Mouse (Mus musculus) kidney, embryonic 15.5 days (tissue): Measurements from ENCODE around the gene Gm45753. TPM values are rescaled to one million over a fixed set of nuclear protein-coding genes. Genes with fewer than 3 reads are reported as not detected.

Experiments
- ATAC-seq: fragments of 200-750 bp; cut with Nextera tagmentation; replicated peaks from 2 replicates; pipeline ENCODE4 v1.8.0; 2017; ENCODE audit warnings: moderate TSS enrichment; ENCODE audit not compliant: low FRiP score
- H3K27ac ChIP-seq: fragments of 300-500 bp; sonication (generic); 2 replicates; pipeline ENCODE4 v1.5.1; 2015; ENCODE audit warnings: mild to moderate bottlenecking, inconsistent platforms
- H3K27me3 ChIP-seq: fragments of 300-500 bp; sonication (generic); 2 replicates; pipeline ENCODE4 v1.6.1; 2015; ENCODE audit warnings: inconsistent platforms
- H3K36me3 ChIP-seq: fragments of 300-500 bp; sonication (generic); 2 replicates; pipeline ENCODE4 v1.6.1; 2015; ENCODE audit warnings: inconsistent platforms
- H3K4me1 ChIP-seq: fragments of 300-500 bp; sonication (generic); 2 replicates; pipeline ENCODE4 v1.6.1; 2015; ENCODE audit warnings: inconsistent platforms
- H3K4me2 ChIP-seq: fragments of 300-500 bp; sonication (generic); 2 replicates; pipeline ENCODE4 v1.6.1; 2015; ENCODE audit warnings: moderate library complexity, mild to moderate bottlenecking, inconsistent platforms
- H3K4me3 ChIP-seq: fragments of 300-500 bp; sonication (generic); replicated peaks from 2 replicates; pipeline ENCODE4 v1.5.1; 2015; ENCODE audit warnings: mild to moderate bottlenecking, inconsistent platforms
- H3K9ac ChIP-seq: fragments of 300-500 bp; sonication (generic); 2 replicates; pipeline ENCODE4 v1.6.1; 2015; ENCODE audit warnings: mild to moderate bottlenecking, inconsistent platforms
- H3K9me3 ChIP-seq: fragments of 300-500 bp; sonication (generic); replicated peaks from 2 replicates; pipeline ENCODE4 v1.6.1; 2016; ENCODE audit warnings: inconsistent platforms
- WGBS: fragments of 180-500 bp; shearing (Covaris S2); methylation state at CpG from one replicate; pipeline ENCODE4 v1.1.7; 2015; ENCODE audit warnings: mixed read lengths; 5-methylcytosine and 5-hydroxymethylcytosine counted together
- polyA plus RNA-seq: library from polyadenylated mRNA; unstranded; fragments of >200 nt; fragmentation: Nextera tagmentation; extraction: Ambion mirVana; gene quantifications from 2 replicates; pipeline ENCODE4 v1.2.1, GENCODE M21; 2015

Gene Gm45753
- polyA plus RNA-seq, 1 experiment from 2014 or later = 0.42 TPM

- H3K27me3 ChIP-seq = 0 out of 2 replicates have a peak, but pooled peaks cover 3% of the 10 kb centered on the region
- no peak overlapping the region for H3K27ac ChIP-seq
- 0 out of 2 replicates have a peak, but pooled peaks cover 3% of the 10 kb centered on the region for H3K4me1 ChIP-seq
- no peaks in the 10 kb centered on the region for H3K36me3 ChIP-seq
- 86% methylated on average over 8 of the region's 8 CpGs for WGBS
- no peak for ATAC-seq
- H3K9me3 ChIP-seq = no peaks in the 10 kb centered on the region
- H3K4me2 ChIP-seq = no peak overlapping the region
- H3K4me3 ChIP-seq = no peak overlapping the region
- no peak overlapping the region for H3K9ac ChIP-seq
Measured at GRCm38 (mm10) chr8:45239363-45239762, 68.9 kb downstream of the Gm45753 start.

DNA sequence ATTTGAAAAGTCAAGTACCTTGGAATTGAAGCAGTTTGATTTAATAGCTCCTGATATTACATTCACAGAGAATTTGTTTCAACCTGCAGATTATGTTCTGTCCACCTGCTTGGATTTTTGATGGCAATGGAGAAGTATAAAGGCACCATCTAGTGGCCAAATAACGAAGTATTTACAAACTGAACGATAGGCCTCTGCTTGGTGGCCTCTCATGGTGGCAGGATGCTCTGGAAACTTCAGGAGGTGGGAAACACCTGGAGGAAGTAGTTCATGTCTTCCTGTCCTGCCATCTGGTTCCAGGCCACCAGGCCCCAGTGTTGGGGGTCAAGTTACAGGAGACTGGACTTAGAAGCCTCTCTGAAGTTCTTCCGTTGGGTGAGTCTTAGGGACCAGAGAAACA lies 70.0 kb downstream of the Gm45753 start:
- Histone ChIP-seq H3K27ac (no peak overlapping the region), H3K4me2 (no peak overlapping the region), H3K9ac (no peak overlapping the region), H3K27me3 (0 out of 2 replicates have a peak, but pooled peaks cover 3% of the 10 kb centered on the region), H3K9me3 (no peaks in the 10 kb centered on the region), H3K4me1 (0 out of 2 replicates have a peak, but pooled peaks cover 3% of the 10 kb centered on the region), H3K4me3 (no peak overlapping the region), H3K36me3 (no peaks in the 10 kb centered on the region)
- ATAC-seq = peak; percentile 40; the same call in 1 of the 2 replicates
- 23% methylated on average over 3 of the region's 3 CpGs for WGBS

DNA sequence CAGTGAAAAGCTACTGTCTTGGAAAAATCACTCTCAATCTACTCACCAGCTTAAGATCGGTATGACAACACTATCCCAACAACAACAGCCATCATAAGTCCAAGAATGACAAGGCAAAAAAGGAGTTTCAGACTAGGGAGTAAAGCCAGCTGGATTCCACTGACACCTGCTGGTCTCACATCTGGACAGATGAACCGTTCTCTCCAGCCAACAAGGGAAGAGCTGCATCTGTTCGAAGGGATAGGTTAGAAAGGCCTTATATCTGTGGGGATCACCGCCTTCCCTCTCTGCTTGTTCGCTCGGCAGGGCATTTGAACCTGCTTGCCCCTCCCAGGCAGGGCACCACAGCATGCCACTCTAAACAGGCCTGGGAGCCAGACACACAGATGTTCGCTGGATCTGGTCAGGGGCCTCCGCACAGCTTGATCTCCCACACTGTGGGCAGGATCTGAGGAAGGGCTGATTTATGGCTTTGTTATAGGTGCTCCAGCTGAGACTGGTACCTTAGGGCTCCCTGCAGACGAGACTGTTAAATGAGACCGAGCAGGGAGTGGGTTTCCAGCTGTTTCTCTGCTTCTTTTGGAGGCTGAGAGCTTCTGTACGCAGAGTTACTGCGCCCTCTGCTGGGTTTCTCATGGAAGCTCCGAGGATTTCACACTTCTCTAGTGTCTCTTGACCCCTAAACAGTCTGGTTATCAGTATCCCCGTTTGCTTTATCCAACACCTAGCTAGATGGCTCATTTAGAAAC lies 71.9 kb downstream of the Gm45753 start:
- Histone ChIP-seq H3K9me3 (no peaks in the 10 kb centered on the region), H3K4me2 (peak overlapping the region; percentile 47), H3K4me1 (0 out of 2 replicates have a peak, but pooled peaks cover 3% of the 10 kb centered on the region), H3K27ac (no peak overlapping the region), H3K36me3 (no peaks in the 10 kb centered on the region), H3K4me3 (no peak overlapping the region), H3K9ac (no peak overlapping the region), H3K27me3 (0 out of 2 replicates have a peak, but pooled peaks cover 3% of the 10 kb centered on the region)
- ATAC-seq = peak; percentile 73
- WGBS = 18% methylated on average over 14 of the region's 14 CpGs

- H3K4me1 ChIP-seq = 0 out of 2 replicates have a peak, but pooled peaks cover 3% of the 10 kb centered on the region
- H3K4me3 ChIP-seq = no peak overlapping the region
- WGBS = 82% methylated on average over 6 of the region's 6 CpGs
- H3K9me3 ChIP-seq = no peaks in the 10 kb centered on the region
- no peaks in the 10 kb centered on the region for H3K36me3 ChIP-seq
- no peak overlapping the region for H3K27ac ChIP-seq
- H3K9ac ChIP-seq = no peak overlapping the region
- no peak overlapping the region for H3K4me2 ChIP-seq
- 0 out of 2 replicates have a peak, but pooled peaks cover 3% of the 10 kb centered on the region for H3K27me3 ChIP-seq
- no peak for ATAC-seq
Measured at GRCm38 (mm10) chr8:45235228-45235627, 73.0 kb downstream of the Gm45753 start.

DNA sequence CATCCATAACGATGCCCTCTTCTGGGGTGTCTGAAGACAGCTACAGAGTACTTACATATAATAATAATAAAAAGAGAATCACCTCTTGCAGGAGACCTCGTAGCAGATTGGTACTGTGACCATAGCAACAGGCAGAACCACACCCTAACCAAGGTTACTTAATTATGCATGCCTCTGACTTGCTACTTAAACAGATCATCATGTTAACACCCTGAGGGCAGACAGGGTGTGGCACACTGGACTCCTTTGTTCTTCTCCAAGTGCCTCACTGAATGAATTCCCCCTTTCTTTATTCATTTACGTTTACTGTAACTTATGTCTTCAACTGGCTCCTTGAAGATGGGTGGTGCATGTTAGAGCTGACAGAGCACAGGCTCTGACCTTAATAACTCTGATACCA lies 75.0 kb downstream of the Gm45753 start:
- no peak overlapping the region for H3K4me3 ChIP-seq
- H3K9ac ChIP-seq = no peak overlapping the region
- no peaks in the 10 kb centered on the region for H3K27me3 ChIP-seq
- H3K27ac ChIP-seq = no peak overlapping the region
- H3K9me3 ChIP-seq = no peaks in the 10 kb centered on the region
- 71% methylated on average over 3 of the region's 3 CpGs for WGBS
- ATAC-seq = no peak
- H3K36me3 ChIP-seq = no peaks in the 10 kb centered on the region
- H3K4me2 ChIP-seq = no peak overlapping the region
- H3K4me1 ChIP-seq = 0 out of 2 replicates have a peak, but pooled peaks cover 3% of the 10 kb centered on the region

Other genes starting within 250 kb of the Gm45753 start
- gene Mtnr1a, start 239.3 kb downstream of the Gm45753 start, polyA plus RNA-seq = 0.26 and 0.31 TPM in 2 replicates
- gene F11, start 46.4 kb downstream of the Gm45753 start, polyA plus RNA-seq = 0.13 and 0.21 TPM in 2 replicates
- 0.05 and 0.10 TPM in 2 replicates for gene Klkb1, start 13.6 kb downstream of the Gm45753 start, polyA plus RNA-seq
- gene Cyp4v3, start 24.8 kb upstream of the Gm45753 start, polyA plus RNA-seq = 1.6 and 2.1 TPM in 2 replicates
- gene Fam149a, start 73.8 kb upstream of the Gm45753 start, polyA plus RNA-seq = 47.0 and 48.4 TPM in 2 replicates
- 3.2 and 4.1 TPM in 2 replicates for gene Tlr3, start 102.6 kb upstream of the Gm45753 start, polyA plus RNA-seq
- gene Sorbs2, start 199.3 kb upstream of the Gm45753 start, polyA plus RNA-seq = 42.9 and 43.2 TPM in 2 replicates